Mouse (Mus musculus): Measurements from ENCODE around the gene Atf1.

- TF ChIP-seq POLR2A (IDR thresholded peaks at IDR 0.05; ENCODE audit: control insufficient read depth in 1 of 2, insufficient read depth in 1 of 2, low read depth in 1 of 2, low read length in 2 of 2, poor library complexity in 1 of 2) (no peak), NRF1 (IDR thresholded peaks at IDR 0.05; ENCODE audit: insufficient read depth, low read depth, low read length, poor library complexity, severe bottlenecking) (no peak), CHD2 (IDR thresholded peaks at IDR 0.05; ENCODE audit: low read length) (no peak), GATA1 (IDR thresholded peaks at IDR 0.05; ENCODE audit: low read depth, low read length) (no peak), CTCF (IDR thresholded peaks at IDR 0.05 in 2 of 3, conservative IDR thresholded peaks at IDR 0.05 in 1 of 3; ENCODE audit: control insufficient read depth in 1 of 3, insufficient read depth in 1 of 3, low read depth in 2 of 3, low read length in 3 of 3, poor library complexity in 1 of 3, severe bottlenecking in 1 of 3) (no peak), CHD1 (IDR thresholded peaks at IDR 0.05; ENCODE audit: low read depth, low read length) (no peak), USF1 (IDR thresholded peaks at IDR 0.05; ENCODE audit: low read depth, low read length) (no peak)
Measured at GRCm38 (mm10) chr15:100181841-100182240, 45.8 kb upstream of the Atf1 start.

Measured in MEL (cell line).